Mouse (Mus musculus) embryonic stem cell, embryonic (primary cell): ENCODE measurements at regions not wholly inside any gene's neighbourhood (a gene's known extent, or its start where the extent isn't known, plus 50 kb on each side); places are given as distances from the start of the nearest gene placed in this dataset.

Source experiments
- CTCF ChIA-PET, 4 experiments: fragments of 300-600 bp in 2 of 4; fragments of 350-600 bp in 2 of 4; sonication (Branson Sonifier 250); formaldehyde crosslinking; loops; one replicate each; lab custom pipeline; 2022; ENCODE audit warnings: inconsistent platforms in 2 of 4; lab: Charles Lee
- POLR2A ChIA-PET, 4 experiments: fragments of 300-600 bp in 2 of 4; fragments of 350-600 bp in 2 of 4; sonication (Branson Sonifier 250); formaldehyde crosslinking; loops; one replicate each; lab custom pipeline; 2022; ENCODE audit warnings: antibody characterized with exemption in 4 of 4, inconsistent platforms in 1 of 4; lab: Charles Lee

GRCm38 (mm10) chr1:27745200-27745599, 1034.9 kb downstream of the Gm597 start:
- CTCF ChIA-PET, result no interaction called here
- POLR2A ChIA-PET, result interaction anchor here in 1 of 4 experiments (0.8 kb wide), 1 partner anchor 529 kb away, joined by 3 read pairs; no protein-coding TSS in a partner anchor
